Mouse (Mus musculus): ENCODE measurements around the gene Tgfbr3l.

GRCm38 (mm10) chr8:4247241-4247640 is 773 bp upstream of the Tgfbr3l start:
- TF ChIP-seq CTCF (IDR thresholded peaks at IDR 0.05; ENCODE audit: extremely low read depth, insufficient read depth, low read length) (no peak), POLR2A (IDR thresholded peaks at IDR 0.05; ENCODE audit: extremely low read depth, insufficient read depth, low read length) (no peak)
